Mouse (Mus musculus): Measurements from ENCODE around the gene Pcdh9.

Pcdh9 gene

DNA sequence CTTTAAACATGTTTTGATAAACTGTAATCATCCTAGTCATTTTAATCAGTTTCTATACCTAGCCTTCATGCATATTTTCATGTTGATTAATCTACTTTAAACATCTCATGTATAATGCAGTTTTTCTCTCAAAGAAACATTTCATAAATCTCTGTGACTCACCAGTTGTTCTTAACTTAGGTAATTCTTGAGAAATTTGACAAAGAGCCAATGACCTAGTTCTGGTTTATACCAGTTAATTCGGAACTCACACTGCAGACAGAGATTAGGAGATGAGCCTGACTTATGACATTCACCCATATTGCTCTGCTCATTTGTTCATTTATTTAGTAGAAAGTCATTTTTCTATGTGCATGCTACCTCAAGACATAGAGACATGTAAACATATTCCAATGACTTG lies 328.9 kb downstream of the Pcdh9 start:
- peak; percentile 83 for ATAC-seq (ENCODE audit: low TSS enrichment)

DNA sequence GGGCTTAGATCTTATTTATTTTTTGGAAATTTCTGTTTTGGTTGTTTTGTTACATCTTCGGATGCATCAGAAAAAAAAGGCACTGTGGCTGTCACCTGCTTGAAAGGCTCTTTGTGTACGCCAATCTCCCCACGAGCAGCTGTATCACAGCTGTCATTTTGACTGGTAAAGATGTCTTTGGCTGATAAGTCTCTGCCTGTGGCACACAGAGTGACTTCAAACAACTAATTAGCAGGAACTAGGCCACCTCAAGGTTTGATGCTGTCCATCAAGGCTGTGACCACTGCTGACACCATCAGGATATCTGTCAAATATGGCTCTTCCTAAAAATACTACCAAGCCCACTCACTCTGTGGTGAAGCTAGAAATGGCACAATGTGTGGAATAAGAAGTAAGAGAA lies 336.7 kb downstream of the Pcdh9 start:
- no peak for ATAC-seq (ENCODE audit: low TSS enrichment)

DNA sequence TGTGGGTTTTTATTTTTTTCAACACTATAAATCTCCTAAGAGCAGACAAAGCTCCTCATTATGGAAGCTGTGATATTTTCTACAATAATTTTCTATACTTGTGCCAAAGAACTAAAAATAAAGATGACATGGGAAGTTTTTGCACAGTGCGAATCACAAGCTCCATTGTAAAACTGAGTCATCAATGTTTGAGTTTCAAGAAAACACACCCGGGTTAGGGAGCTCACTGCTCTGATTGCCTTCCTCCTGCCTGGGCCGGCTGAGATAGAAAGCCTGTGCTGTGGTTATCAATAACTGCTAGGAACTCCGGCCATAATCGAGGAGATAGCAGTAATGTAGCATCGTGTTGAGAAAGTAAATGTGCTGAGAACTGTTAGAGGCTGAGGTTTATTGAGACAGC lies 344.9 kb downstream of the Pcdh9 start:
- peak; percentile 60 for ATAC-seq (ENCODE audit: low TSS enrichment)

DNA sequence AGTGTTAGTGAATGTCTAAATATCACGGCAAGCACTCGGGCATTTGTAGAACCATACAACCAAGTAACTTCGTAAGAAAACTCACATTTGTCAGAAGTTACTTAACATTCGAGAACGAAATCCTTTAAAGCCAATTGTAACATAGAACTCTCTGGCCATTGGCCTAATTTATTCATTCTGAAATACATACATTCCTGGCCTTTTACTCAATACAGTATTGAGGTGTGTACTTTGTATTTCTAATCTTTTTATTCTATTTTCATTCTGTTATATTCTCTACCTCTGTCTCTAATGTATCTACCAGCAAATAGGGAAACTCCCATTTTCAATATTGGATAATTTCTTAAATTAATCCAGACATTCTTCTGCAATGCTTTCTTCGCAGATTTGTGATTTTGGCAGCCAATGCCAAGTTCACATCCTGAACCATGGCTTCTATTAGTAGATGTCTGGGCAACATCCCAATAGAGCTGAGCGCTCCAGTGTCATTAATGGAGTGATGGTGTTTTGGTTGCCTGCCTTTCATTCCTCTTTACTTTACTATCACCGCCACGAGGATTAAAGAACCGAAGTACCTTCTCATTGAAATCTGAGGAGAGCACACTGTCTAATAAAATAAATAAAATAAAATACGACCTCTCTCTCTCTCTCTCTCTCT lies 346.4 kb downstream of the Pcdh9 start:
- no peak for ATAC-seq (ENCODE audit: low TSS enrichment)

DNA sequence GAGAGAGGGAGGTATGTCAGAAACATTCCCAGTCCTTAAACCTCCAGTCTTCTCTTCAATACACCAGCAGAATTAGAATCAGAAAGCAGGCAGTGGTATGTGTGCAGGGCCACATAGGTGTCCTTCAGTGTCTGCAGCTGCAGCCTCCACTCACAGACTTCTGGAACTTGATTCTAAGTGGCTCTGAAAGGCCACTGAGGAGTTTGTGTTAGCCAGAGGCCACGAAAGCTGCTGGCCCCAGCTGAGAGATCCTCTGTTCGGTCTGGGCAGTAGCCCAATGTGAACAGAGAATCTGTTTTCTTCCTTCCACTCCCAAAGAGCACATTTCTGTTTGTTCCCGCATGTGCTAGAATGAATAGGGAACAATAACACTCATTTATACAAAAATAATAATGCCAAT lies 346.9 kb downstream of the Pcdh9 start:
- peak; percentile 56 for ATAC-seq (ENCODE audit: low TSS enrichment)

DNA sequence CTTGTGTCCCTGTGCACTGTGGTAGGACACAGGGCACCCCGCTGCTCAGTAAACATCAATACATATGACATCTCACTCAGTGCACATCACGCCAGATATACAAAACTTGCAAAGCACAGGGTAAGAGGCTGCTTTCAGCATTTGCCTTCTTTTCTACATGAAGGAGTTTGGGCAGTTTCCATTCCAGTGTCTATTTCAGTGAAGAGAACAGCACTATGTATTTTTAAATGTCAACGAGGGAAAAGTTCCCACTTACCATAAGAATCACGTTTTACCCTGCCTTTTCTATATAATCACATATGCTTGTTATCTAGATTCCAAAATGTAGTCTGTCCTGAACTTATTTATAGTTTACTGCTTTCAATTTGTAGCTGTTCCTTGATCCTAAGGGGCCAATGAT lies 355.6 kb downstream of the Pcdh9 start:
- peak; percentile 82 for ATAC-seq (ENCODE audit: low TSS enrichment)

DNA sequence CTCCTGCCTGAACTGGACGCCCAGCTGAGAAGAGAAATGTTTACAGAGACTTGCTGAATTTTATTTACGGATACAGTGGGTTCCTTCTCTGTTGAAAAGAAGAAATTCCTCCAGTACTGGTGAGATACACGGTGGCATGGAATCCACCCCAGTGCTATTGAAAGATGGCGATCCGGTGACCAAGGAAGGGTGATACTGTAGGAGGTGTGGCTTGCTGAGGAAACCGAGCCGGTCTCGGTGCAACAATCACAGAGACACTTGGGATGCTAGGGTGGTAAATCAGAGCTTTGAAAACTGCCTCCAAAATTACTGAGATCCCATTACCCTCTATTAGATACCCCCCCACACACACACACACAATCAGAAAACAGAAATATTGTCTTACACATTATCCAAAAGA lies 367.0 kb downstream of the Pcdh9 start:
- no peak for ATAC-seq (ENCODE audit: low TSS enrichment)

DNA sequence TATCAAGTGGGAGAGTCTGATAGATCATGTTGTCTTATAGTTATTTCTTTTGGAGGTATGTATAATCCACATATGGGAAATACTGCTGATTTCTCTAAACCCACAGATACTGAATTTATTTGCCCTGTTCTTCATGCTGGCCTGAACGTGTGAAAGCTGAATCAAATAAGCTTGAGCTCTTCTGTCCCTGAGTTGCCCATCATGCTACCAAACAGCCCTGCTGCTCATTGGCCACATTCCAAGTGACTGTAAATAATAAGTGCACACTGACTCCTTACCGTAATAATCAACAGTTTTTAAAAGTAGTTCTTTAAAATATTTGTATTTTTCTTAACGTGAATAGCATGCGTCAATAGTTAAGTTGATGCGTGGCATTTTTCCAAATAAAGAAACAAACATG lies 370.3 kb downstream of the Pcdh9 start:
- no peak for ATAC-seq (ENCODE audit: low TSS enrichment)

DNA sequence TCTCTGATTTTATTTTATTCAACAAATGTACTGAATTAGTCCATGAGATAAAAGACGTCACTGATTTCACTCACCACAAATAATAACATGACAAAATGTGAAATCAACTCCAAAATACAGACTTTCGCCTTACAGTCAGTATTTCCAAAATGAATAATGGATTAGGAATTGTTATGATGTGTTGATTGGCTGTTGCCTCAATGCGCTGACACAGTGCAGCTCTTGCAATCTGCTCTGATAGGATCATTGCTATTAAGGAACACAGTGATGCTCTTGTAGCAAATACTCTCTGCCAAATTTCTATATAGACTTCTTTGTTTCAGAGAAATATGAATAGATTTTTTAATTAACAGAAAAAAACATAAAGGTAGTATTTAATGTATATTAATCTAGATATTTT lies 373.8 kb downstream of the Pcdh9 start:
- no peak for ATAC-seq (ENCODE audit: low TSS enrichment)

DNA sequence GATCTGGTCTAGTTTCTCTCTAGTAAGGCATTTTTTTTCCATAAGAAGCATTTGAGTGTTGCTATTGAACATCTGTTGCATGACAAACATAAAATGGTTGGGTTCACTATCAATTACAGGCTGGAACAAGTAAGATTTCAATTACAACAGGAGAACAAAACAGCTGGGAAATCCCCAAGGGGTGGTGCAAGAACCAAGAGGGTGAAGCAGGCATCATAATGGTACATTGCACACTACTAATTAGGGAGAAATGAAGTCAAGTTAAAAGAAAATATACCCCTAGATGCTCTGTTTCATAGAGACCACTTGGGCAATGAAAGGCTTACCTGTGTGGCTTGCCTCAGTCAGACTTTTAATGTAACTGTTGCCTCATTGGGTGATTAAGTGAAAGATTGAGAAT lies 384.4 kb downstream of the Pcdh9 start:
- ATAC-seq (ENCODE audit: low TSS enrichment), result no peak

DNA sequence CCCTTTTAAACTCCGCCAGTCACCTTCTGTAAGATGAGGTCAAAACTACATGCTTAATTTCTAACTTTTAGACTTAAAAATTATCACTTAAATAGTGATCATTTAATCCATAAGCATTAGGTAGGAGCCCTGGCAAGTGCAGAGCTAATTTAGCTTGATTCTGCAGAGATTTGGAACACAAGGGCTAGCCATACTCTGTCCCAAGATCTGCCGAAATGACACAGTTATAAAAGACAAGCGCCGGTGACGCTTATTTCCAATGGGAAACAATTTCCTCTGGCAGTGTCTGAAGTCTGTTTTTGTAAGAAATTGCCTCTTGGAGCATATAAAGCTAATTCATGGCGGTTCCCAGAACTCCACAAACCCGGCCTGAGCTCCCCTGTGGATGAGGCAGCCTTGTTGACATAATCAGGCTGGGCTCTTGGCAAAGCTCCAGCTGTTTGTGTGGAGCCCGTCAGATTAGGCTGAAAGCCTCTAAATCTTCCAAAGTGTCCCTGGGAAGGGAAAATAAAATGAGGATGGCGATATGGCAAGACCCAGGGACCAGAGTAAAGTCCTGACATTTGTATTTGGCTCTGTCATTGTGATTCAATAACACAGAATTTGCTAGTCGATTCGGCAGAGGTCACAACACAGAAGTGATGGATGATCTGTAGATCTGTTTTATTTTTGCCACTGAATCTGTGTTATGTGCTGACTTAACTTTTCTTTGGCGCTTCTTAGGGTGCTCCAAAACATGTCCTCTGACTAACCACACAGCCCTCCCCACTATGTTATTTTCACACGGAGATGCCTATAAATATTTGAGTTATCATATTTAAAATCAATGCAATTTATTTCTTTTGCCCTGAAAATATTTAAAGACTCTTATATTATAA lies 391.4 kb downstream of the Pcdh9 start:
- ATAC-seq (ENCODE audit: low TSS enrichment), result peak; percentile 58

DNA sequence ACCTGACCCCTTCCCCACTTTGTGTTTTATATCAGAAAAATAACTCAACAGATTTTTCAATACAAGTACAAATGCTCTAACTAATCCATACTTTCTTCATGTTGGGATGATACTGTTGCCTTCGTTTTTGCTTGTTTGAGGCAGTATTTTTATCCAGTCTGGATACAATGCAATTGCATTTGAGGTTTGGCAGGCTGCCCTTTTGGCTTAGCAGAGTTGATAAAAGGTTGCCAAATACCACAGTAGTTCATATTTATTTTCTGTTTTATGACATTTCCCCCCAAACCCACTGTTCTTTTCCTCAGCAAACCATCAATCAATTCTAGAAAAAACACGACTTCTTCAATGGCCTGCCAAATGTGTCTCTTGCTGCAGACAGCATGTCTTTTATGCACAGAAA lies 415.5 kb downstream of the Pcdh9 start:
- ATAC-seq (ENCODE audit: low TSS enrichment), result no peak

DNA sequence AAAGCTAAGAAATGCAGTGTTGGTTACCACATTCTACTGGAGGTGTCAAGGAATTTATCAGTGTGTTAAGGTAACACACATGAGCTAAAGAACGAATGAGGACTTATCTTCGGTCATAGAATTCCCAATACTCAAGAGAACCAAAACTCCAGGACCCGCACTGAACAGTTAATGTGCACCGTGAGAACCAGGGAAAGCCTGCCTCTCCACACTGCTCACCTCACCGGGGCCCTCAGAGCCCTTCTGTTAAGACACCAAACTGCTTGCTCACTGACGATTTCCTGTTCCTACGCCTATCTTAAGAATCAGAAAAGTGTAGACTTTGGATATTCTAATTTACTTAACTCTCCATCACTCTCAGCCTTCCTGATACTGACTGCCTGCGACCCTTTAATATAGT lies 418.0 kb downstream of the Pcdh9 start:
- ATAC-seq (ENCODE audit: low TSS enrichment), result no peak

DNA sequence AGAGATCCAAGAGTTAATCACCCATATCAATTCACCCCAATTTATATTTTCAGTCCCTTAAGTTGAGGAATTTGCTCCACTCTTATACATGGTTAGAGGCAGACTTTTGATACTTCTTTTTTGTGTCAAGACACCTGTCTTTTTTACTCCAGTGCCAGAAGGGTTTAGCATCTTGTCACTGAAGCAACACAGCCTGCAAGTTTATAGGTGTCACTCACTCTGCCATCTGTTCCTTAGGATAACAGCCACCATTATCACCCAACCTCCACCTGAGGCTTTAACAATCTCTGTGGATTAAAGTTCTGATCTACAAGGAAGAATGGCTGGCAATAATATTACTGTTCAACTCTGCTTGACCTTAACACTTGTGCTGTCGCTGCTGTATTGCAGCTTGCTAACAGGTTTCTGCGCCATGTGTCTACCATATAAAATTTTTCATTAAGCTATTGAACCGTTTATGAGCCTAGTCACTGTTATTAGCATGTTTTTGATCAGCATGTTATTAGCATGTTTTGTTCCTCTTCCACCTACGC lies 427.1 kb downstream of the Pcdh9 start:
- no peak for ATAC-seq (ENCODE audit: low TSS enrichment)

DNA sequence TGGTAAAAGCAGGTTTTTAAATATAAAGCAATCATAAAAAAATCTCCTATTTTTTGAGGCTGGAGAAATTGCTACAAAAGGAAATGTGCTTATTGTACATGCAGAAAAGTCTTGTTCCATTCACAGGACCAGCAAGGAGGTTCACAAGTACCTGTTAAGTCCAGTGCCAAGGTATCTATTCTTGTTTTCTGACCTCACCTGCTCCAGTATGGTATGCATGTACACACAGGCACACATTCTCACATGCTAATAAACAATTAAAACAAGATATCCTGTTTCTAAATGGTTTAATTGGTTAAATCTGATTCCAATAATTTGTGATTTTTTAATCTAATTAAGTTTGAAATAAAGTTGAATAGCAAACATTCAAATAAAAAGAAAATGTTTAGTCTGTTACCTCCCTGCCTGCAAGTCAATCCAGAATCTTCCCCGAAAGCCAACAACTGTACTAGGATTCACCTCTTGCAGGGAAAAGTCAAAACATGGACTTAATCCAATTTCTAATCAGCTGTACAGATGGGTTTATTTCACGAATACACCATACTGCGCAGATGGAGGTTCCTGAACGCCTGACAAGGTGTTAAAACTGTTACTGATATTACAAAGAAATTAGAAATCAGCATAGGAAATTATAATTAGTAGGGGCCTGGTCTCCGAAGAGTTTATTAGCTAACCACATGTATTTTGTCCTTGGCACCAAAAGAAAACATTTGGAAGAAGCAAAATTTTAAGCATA lies 439.4 kb downstream of the Pcdh9 start:
- no peak for ATAC-seq (ENCODE audit: low TSS enrichment)

DNA sequence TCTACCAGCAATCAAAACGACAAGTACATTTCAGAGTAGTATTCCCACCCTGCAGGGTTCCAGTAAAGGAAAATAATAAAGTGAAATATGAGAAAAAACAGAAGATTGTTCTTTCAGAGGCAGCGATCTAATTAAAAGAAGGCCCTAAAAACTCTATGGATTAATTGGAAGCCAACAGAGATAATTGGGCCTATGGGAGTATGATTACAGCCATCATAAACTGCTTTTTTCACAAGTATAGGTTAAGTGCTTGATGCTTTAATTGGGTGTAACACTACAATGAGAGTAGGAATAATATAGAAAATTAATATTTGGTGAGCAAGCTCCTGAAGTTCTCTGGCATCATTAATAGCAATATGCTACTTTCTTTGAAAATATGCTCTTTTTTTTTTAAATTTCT lies 448.6 kb downstream of the Pcdh9 start:
- ATAC-seq (ENCODE audit: low TSS enrichment), result no peak

DNA sequence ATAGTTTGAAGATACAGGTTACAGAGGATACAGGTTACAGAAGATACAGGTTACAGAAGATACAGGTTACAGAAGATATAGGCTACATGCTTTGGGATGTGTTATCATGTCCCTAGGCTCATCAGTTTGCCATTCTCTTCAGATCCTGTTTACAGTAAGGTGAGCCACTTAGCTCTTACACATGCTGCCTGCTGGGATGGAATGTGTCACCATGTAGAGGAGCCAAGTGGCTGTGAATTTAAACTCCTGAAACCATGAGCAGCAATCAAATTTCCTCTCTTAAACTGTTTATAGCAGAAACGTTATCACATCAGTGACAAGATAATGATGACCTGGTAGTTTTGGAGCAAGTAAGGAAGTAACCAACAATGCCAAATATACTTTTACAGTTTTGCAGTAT lies 453.3 kb downstream of the Pcdh9 start:
- no peak for ATAC-seq (ENCODE audit: low TSS enrichment)

DNA sequence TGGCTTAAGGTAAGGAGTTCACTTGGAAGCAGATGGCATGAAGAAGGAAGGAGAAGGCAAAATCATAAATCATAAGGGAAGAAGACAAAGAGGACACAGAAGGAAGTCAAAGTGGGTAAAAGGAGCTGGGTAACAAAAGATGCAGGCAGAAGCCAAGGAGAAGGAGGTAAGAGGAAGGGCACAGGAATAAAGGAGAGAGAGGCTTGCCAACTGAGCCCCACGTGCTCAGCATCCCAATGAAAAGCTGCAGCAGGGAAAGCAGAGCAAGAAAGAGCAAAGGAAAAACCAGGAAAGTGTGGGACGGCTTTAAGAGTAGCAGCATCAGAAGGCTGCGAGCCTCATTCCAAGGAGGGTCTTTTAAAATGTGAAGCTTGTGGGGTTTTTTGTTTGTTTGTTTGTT lies 473.7 kb downstream of the Pcdh9 start:
- ATAC-seq (ENCODE audit: low TSS enrichment), result peak; percentile 64

DNA sequence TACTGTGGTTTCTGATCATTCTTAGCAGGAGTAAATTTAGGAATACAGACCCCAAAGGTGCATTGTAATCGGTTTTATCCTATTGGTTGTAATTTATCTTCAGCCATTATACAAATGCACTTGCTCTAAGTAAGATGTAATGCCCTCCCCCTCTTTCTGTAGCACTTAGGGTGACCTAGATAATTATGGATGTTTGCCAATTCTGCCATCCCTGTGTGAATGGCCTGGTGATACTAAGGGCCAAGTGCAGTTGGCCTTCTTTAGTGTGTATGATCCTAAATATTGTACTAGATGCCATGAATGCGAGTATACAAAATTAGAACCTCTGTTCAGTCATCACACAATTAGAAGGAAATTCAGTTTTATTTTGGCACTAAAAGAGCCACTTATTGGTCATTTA lies 475.0 kb downstream of the Pcdh9 start:
- ATAC-seq (ENCODE audit: low TSS enrichment), result no peak

DNA sequence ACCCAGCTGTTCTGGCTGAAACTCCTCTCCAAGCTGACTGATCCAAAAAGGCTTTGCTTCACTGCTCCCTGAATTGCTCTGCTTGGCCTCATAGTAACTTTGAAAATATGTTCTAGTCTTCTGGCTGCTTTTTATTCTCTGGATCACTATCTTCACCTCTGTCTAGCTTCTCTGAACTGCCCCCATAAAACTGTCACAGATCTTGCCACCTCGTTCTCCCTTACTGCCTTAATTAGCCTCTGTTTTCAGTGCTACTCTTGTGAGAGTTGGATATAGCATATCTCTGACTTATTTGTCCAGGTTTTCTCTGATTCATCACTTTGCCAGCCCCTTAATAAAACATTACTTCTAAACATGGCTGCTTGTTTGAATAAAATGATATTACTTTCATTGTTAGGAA lies 481.2 kb downstream of the Pcdh9 start:
- ATAC-seq (ENCODE audit: low TSS enrichment), result no peak

DNA sequence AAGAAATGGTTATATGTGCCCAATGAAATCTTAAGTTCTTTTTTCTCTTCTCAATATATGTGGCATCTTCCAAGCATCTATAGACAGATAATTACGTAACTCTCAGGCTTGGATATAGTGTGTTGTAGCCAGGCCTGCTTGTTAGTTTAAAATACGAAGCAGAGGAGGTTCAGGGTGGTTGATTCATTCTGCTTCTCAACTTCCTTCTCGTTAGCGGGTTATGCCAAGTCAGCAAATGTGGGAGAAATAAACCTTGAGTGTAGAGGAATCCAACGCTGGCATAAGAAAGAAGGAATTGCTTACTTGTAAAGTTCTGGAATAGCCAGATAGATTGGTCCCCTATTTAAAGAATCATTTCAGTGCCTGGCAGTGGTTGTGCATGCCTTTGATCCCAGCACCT lies 482.7 kb downstream of the Pcdh9 start:
- peak; percentile 94 for ATAC-seq (ENCODE audit: low TSS enrichment)

DNA sequence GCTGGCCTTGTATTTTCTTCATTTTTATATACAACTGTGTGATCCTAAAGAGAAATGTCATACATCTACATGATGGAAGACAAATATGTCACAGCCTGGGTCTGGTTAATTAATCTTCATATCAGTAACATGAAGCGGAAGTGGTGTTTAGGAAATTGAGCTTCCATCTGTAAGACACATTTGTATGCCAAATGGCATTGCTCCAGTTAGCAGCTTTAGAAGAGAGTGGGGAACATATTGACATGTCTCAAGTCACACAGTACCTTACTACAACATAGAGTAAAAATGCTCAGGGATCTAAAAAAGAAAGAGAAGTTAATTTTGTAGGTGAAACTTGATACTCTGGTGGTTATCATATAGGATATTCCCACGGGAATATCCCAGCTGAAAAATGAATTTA lies 505.4 kb downstream of the Pcdh9 start:
- peak; percentile 20; the same call in 1 of the 2 replicates for ATAC-seq (ENCODE audit: low TSS enrichment)

DNA sequence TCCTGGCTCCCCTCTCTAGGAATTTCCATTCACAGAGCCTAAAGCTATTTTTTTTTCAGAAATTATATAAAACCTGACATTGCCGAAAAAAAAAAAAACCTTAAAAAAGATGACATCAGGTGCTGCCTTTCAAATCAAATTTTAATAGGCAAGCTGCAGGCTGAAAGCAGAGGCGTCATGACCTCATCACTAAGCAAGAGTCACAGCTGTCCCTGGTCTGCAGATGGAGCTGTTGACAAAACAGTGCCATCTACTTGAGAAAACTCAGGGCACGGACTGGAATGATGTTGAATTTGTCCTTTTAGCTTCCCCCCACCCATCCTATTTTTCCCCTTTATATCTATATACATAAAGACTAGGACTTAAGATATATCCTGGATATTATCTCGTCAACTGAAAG lies 509.3 kb downstream of the Pcdh9 start:
- peak; percentile 87 for ATAC-seq (ENCODE audit: low TSS enrichment)
